Mouse (Mus musculus) megakaryocyte progenitor cell, adult 5-6 weeks (primary cell): ENCODE data around the gene Epb41l5. TPM values are rescaled to one million over a fixed set of nuclear protein-coding genes. Genes with fewer than 3 reads are reported as not detected.
A peak's percentile ranks its signal among the peaks of the same experiment; 100 is the strongest.

Experiments
- ATAC-seq: replicated peaks from 2 replicates; pipeline ENCODE4 v1.8.0; 2016; ENCODE audit warnings: mild to moderate bottlenecking, moderate TSS enrichment, inconsistent platforms; ENCODE audit not compliant: poor library complexity
- total RNA-seq, 2 experiments: library from RNA; stranded (forward) in 1 of 2; stranded (reverse) in 1 of 2; fragments of 157-497, 149-512 nt in 1 of 2; fragments of 200-1000 nt in 1 of 2; gene quantifications; 2 replicates each; pipeline versions ENCODE4 v1.2.3 to v1.2.4; 2015 to 2017

The Epb41l5 gene
- total RNA-seq (2015) (0.20 and 1.7 TPM in 2 replicates), total RNA-seq (2017) (0.75 and 1.0 TPM in 2 replicates)

GRCm38 (mm10) chr1:119648205-119649111 is at the start of gene Epb41l5:
Gene Epb41l5, minus strand, starts transcription at chr1:119649000.
- ATAC-seq: peak; percentile 88

GRCm38 (mm10) chr1:119696860-119697259 is 48.1 kb upstream of the Epb41l5 start:
- no peak for ATAC-seq

GRCm38 (mm10) chr1:119685773-119686558 is 37.2 kb upstream of the Epb41l5 start:
- peak; percentile 98 for ATAC-seq

DNA sequence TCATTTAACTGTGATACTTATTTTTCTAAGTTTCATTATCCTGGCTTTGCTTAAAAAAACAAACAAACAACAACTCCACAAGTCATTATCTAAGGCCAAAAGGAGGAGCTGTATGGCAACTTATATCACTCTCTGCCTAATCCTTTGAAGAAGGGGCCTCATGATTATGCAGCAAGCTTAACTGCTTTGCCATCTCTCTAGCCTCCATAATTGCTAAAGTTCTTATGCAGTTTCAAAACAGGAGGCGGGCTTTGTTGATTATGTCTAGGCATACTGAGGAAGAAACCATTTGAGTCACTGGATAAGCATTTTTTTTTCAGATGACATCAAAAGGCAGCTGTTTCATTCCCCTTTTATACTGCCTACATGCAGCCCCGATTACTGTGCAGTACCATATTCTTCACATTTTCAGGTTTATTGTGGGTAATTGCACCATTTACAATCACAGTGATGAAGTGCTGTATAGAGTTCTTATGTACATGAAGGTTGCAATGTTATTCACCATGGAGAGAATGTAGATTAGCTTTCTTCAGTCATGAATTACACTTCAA is 32.9 kb upstream of the Epb41l5 start:
- no peak for ATAC-seq

GRCm38 (mm10) chr1:119674984-119675383 is 26.2 kb upstream of the Epb41l5 start:
- ATAC-seq: peak; percentile 93

DNA sequence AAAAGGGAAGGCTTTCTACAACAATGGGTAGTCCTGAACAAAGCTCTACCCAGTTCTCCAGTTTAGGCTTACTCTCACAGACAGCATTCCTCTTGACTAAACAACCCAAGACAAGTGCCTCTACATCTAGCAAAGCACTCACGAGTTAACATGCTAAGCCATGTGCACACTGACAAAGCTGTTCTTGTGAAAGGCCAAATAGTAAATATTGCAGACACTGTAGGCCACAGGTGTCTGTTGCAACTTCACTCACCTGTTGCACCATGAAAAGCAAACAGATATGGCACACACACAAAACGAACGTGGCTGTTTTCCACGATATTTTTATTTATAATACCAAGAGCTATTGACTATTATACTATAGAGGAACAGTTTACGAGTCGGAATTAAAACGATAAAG is 18.1 kb upstream of the Epb41l5 start:
- ATAC-seq: no peak

DNA sequence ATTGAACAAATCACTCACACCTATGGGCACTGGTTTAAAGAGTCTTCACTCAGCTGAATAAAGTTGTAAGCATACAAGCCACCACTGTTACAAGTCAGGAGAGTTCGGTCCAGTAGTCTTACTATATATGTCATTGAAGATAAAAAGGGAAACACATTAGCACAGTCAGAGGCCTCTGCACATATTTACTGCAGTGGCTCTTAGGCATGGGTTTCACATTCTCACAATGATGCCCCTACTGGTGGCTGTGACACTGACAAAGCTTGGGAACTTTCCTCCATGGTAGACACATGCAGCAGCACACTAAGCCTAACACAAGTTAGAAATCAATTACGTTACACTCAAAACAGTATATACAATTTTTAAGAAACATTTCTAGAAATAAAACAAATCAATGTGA is 5.5 kb upstream of the Epb41l5 start:
- ATAC-seq: peak; percentile 78

GRCm38 (mm10) chr1:119650386-119650785 is 1.6 kb upstream of the Epb41l5 start:
- ATAC-seq: no peak

DNA sequence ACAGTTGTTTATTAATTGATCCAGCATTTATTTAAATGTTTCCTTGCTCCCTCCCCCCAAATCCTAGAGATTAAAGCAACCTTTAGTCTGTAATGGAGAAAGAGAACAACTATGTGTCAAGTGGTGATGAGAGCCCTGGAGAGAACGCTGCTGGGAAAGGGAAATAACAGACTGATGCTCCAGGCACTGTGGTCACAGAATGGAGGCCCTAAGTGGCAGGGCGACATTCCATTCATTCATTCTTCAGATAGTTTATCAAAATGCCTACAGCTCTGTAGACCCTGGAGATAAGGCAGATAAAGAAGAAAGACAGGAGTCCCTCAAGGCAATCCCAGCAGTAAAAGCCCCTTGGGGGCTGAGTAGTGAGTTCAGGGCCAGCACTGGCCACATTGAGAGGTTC is 827 bp upstream of the Epb41l5 start:
- no peak for ATAC-seq

DNA sequence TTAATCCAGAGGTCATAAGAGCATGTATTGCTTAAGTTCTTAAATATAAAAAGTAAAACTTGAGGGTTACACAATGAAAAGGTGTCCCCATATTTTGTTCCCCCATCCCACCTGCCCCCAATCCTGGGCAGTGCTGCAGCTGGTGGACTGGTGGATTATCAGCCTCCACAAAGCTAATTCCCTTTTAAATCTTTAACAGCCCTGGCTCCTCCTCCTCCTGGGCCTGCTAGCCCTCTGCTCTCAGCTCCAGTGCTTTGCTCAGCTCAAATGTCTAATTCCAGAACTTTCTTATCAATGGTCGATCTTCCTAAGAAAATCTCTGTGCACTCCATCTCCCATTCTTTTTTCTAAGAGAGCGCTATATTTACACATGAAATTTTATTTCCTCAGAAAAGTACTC is 2.4 kb downstream of the Epb41l5 start:
- ATAC-seq: no peak

- peak; percentile 50 for ATAC-seq
Observed at GRCm38 (mm10) chr1:119642367-119642766, 6.4 kb downstream of the Epb41l5 start.

DNA sequence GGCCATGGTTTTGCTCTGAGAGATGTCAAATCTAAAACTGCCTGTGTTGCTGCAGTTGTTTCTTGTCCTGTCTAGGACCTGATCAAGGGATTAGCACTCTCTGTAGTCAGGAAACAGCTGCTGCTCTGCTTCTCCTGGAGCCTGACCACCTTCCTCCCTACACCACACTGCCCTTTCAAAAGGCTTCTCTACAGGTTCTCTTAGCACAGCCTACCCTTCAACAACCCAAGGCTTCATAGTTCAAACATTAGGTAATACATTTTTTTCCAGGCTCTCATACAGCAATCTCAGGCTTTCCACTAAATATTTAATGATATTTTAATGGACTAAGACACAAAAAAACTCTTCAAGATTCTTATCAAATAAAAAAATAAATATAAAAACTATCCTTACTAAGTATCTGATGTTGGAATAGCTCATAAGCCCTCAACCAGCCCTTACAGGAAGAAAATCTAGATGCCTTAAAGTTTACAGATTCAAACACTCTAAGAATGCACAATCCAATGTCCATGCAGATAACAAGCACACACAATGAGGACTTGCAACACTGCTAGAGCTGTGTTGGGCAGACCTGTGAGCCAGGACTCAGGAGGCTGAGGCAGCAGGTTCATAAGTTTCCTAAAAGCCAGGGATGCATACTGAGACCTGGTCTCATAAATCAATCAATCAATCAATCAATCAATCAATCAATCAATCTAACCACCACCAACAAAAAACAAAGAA is 7.5 kb downstream of the Epb41l5 start:
- ATAC-seq: no peak; the same call in 1 of the 2 replicates

DNA sequence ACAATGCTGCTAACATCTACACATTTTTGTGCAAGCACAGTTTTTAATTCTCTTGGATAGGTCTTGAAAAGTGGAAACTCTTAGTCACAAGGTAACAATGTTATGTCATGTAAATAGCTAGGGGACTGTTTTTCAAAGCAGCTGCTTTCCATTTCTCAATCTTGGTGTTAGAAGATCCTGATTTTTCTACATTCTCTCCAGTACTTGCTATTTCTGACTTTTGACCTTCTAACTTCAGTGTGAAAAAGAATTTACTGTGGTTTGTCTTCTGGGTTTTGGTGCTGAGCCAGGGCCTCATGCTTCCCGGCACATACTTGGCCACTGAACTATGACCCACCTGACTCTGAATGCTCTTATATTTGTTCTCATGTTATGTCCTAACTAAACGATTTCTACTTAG is 8.8 kb downstream of the Epb41l5 start:
- no peak for ATAC-seq

- ATAC-seq: no peak
Observed at GRCm38 (mm10) chr1:119637188-119638023, 11.4 kb downstream of the Epb41l5 start.

DNA sequence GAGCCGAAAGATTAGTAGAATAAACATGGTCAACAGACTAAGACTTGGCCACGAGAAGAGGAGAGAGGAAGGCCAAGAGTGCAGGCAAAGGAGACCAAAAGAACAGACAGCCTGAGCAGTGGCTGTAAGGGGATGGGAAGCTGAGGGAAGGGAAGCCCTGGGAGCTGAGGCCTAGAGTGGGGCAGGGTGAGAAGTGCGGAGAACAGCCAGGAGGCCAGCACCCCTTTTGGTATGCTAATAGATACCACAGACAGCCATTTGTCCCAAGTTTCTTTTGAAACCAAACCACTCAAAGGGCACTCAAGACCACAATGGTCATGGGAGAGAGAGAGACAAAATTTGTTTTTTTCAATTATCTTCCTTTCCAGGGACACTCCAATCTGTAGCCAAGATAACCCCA is 14.1 kb downstream of the Epb41l5 start:
- no peak for ATAC-seq

- ATAC-seq: no peak
Observed at GRCm38 (mm10) chr1:119630428-119630827, 18.4 kb downstream of the Epb41l5 start.

DNA sequence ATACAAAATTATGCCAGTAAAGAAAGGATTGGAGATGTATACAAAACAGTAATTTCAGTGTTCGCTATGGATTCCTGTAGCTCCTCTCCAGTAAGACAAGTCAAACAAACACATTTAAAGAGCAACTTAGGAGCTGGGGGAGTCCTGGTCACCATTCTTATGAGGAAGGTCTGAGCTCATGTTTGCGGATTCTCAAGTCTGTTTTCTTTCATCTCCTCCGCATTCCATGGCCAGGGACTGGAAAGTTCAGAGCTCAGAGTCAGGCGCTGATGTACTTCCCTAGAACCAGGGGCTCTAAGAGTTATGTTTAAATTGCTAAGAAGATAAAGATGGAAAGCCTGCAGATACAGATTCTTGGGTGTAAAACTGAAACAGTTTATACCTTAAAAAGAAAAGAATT is 22.0 kb downstream of the Epb41l5 start:
- ATAC-seq: no peak

DNA sequence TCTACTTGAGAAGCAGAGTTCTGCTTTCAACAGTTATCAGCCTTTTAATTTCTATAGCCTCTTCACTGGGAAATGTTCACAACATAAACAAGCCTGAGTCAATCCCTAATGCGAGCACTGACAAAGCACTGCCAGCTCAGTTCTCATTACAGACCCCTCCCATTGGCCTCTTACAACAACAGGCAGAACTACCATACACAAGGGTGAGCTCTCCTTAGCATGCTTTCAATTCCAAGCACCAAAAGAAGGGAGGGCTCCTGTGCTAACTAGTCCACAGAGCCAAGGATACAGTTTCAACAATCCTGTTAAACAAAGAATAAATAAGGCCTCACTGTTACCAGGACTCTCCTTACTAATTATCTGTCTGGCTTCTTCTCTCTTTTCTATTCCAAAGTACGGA is 24.4 kb downstream of the Epb41l5 start:
- no peak for ATAC-seq

- no peak for ATAC-seq
Observed at GRCm38 (mm10) chr1:119605396-119605795, 43.4 kb downstream of the Epb41l5 start.

GRCm38 (mm10) chr1:119602448-119602847 is 46.4 kb downstream of the Epb41l5 start:
- ATAC-seq: no peak
